Mouse (Mus musculus): ENCODE results near the gene Cobll1. TPM values are rescaled to one million over a fixed set of nuclear protein-coding genes. Genes with fewer than 3 reads are reported as not detected.
A peak's percentile ranks its signal among the peaks of the same experiment; 100 is the strongest.

The Cobll1 gene
- polyA plus RNA-seq, 1 experiment = 15.0 TPM

GRCm38 (mm10) chr2:65211620-65212019, 27.6 kb downstream of the Cobll1 start:
- TF ChIP-seq POLR2A (IDR thresholded peaks at IDR 0.05; ENCODE audit: low read depth, low read length) (no peak), CTCF (IDR thresholded peaks at IDR 0.05; ENCODE audit: borderline replicate concordance, insufficient read depth, low read length) (no peak)
- H3K27ac ChIP-seq (ENCODE audit: insufficient read depth, low read length) = no peak overlapping the region
- H3K4me3 ChIP-seq (ENCODE audit: insufficient read depth, low read length) = no peak overlapping the region
- peaks cover 3% of the 10 kb centered on the region; the same call in 1 of the 2 replicates for H3K4me1 ChIP-seq (ENCODE audit: control insufficient read depth, insufficient read depth, low read length)

GRCm38 (mm10) chr2:65207750-65208149, 31.5 kb downstream of the Cobll1 start:
- TF ChIP-seq POLR2A (IDR thresholded peaks at IDR 0.05; ENCODE audit: low read depth, low read length) = no peak
- H3K27ac ChIP-seq (ENCODE audit: insufficient read depth, low read length) = no peak overlapping the region
- H3K4me3 ChIP-seq (ENCODE audit: insufficient read depth, low read length) = no peak overlapping the region
- H3K4me1 ChIP-seq (ENCODE audit: control insufficient read depth, insufficient read depth, low read length) = no peaks in the 10 kb centered on the region

GRCm38 (mm10) chr2:65203699-65204098, 35.5 kb downstream of the Cobll1 start:
- Histone ChIP-seq H3K4me3 (ENCODE audit: insufficient read depth, low read length) (no peak overlapping the region), H3K27ac (ENCODE audit: insufficient read depth, low read length) (0 out of 2 replicates have a peak overlapping the region, but pooled peaks have one; percentile 1), H3K4me1 (ENCODE audit: control insufficient read depth, insufficient read depth, low read length) (no peaks in the 10 kb centered on the region)
- TF ChIP-seq CTCF (IDR thresholded peaks at IDR 0.05; ENCODE audit: borderline replicate concordance, insufficient read depth, low read length) (no peak), POLR2A (IDR thresholded peaks at IDR 0.05; ENCODE audit: low read depth, low read length) (no peak)

GRCm38 (mm10) chr2:65199706-65200105, 39.5 kb downstream of the Cobll1 start:
- H3K4me3 ChIP-seq (ENCODE audit: insufficient read depth, low read length) = no peak overlapping the region
- no peak for TF ChIP-seq POLR2A (IDR thresholded peaks at IDR 0.05; ENCODE audit: low read depth, low read length)
- no peak for TF ChIP-seq CTCF (IDR thresholded peaks at IDR 0.05; ENCODE audit: borderline replicate concordance, insufficient read depth, low read length)
- H3K4me1 ChIP-seq (ENCODE audit: control insufficient read depth, insufficient read depth, low read length) = peaks cover 2% of the 10 kb centered on the region; the same call in 1 of the 2 replicates
- H3K27ac ChIP-seq (ENCODE audit: insufficient read depth, low read length) = no peak overlapping the region

GRCm38 (mm10) chr2:65198605-65199004, 40.6 kb downstream of the Cobll1 start:
- H3K27ac ChIP-seq (ENCODE audit: insufficient read depth, low read length) = no peak overlapping the region
- no peak for TF ChIP-seq POLR2A (IDR thresholded peaks at IDR 0.05; ENCODE audit: low read depth, low read length)
- no peak for TF ChIP-seq CTCF (IDR thresholded peaks at IDR 0.05; ENCODE audit: borderline replicate concordance, insufficient read depth, low read length)
- H3K4me1 ChIP-seq (ENCODE audit: control insufficient read depth, insufficient read depth, low read length) = peaks cover 2% of the 10 kb centered on the region; the same call in 1 of the 2 replicates
- no peak overlapping the region for H3K4me3 ChIP-seq (ENCODE audit: insufficient read depth, low read length)

- no peak for TF ChIP-seq POLR2A (IDR thresholded peaks at IDR 0.05; ENCODE audit: low read depth, low read length)
- TF ChIP-seq CTCF (IDR thresholded peaks at IDR 0.05; ENCODE audit: borderline replicate concordance, insufficient read depth, low read length) = no peak
- no peak overlapping the region for H3K4me3 ChIP-seq (ENCODE audit: insufficient read depth, low read length)
- no peak overlapping the region for H3K27ac ChIP-seq (ENCODE audit: insufficient read depth, low read length)
- peaks cover 6% of the 10 kb centered on the region for H3K4me1 ChIP-seq (ENCODE audit: control insufficient read depth, insufficient read depth, low read length)
These were observed 42.2 kb downstream of the Cobll1 start for GRCm38 (mm10) chr2:65196994-65197393.

GRCm38 (mm10) chr2:65195233-65196010, 43.8 kb downstream of the Cobll1 start:
- Histone ChIP-seq H3K4me3 (ENCODE audit: insufficient read depth, low read length) (no peak overlapping the region), H3K4me1 (ENCODE audit: control insufficient read depth, insufficient read depth, low read length) (peaks cover 10% of the 10 kb centered on the region), H3K27ac (ENCODE audit: insufficient read depth, low read length) (no peak overlapping the region; the same call in 1 of the 2 replicates)
- TF ChIP-seq POLR2A (IDR thresholded peaks at IDR 0.05; ENCODE audit: low read depth, low read length) (no peak), CTCF (IDR thresholded peaks at IDR 0.05; ENCODE audit: borderline replicate concordance, insufficient read depth, low read length) (no peak)

GRCm38 (mm10) chr2:65193091-65193795, 46.0 kb downstream of the Cobll1 start:
- TF ChIP-seq POLR2A (IDR thresholded peaks at IDR 0.05; ENCODE audit: low read depth, low read length) (no peak), CTCF (IDR thresholded peaks at IDR 0.05; ENCODE audit: borderline replicate concordance, insufficient read depth, low read length) (no peak)
- peaks cover 10% of the 10 kb centered on the region for H3K4me1 ChIP-seq (ENCODE audit: control insufficient read depth, insufficient read depth, low read length)
- H3K4me3 ChIP-seq (ENCODE audit: insufficient read depth, low read length) = no peak overlapping the region
- H3K27ac ChIP-seq (ENCODE audit: insufficient read depth, low read length) = no peak overlapping the region

- no peak overlapping the region for H3K27ac ChIP-seq (ENCODE audit: insufficient read depth, low read length)
- no peak for TF ChIP-seq POLR2A (IDR thresholded peaks at IDR 0.05; ENCODE audit: low read depth, low read length)
- no peak for TF ChIP-seq CTCF (IDR thresholded peaks at IDR 0.05; ENCODE audit: borderline replicate concordance, insufficient read depth, low read length)
- no peak overlapping the region for H3K4me3 ChIP-seq (ENCODE audit: insufficient read depth, low read length)
- H3K4me1 ChIP-seq (ENCODE audit: control insufficient read depth, insufficient read depth, low read length) = peaks cover 10% of the 10 kb centered on the region
These were observed 47.8 kb downstream of the Cobll1 start for GRCm38 (mm10) chr2:65191398-65191797.

GRCm38 (mm10) chr2:65189346-65189745, 49.9 kb downstream of the Cobll1 start:
- TF ChIP-seq CTCF (IDR thresholded peaks at IDR 0.05; ENCODE audit: borderline replicate concordance, insufficient read depth, low read length) = no peak
- TF ChIP-seq POLR2A (IDR thresholded peaks at IDR 0.05; ENCODE audit: low read depth, low read length) = no peak
- Histone ChIP-seq H3K4me1 (ENCODE audit: control insufficient read depth, insufficient read depth, low read length) (peaks cover 7% of the 10 kb centered on the region), H3K27ac (ENCODE audit: insufficient read depth, low read length) (no peak overlapping the region), H3K4me3 (ENCODE audit: insufficient read depth, low read length) (no peak overlapping the region)
